Mouse (Mus musculus) left cerebral cortex, postnatal 14 days (tissue): ENCODE measurements around the gene Gk5. TPM values are rescaled to one million over a fixed set of nuclear protein-coding genes. Genes with fewer than 3 reads are reported as not detected.
"Not testable (repeated sequence)": the region's sequence is repeated elsewhere in the genome, so short reads cannot be mapped to it uniquely, and the experiment has no call there.

Experiments used
- DNase-seq, 2 experiments: peaks; one replicate each; pipeline ENCODE4 v3.0.0; 2021 to 2022; ENCODE audit warnings: low spot score in 2 of 2, mixed read lengths in 1 of 2
- intact Hi-C: fragments of 180-260 bp; cut with DNase I; formaldehyde crosslinking; loops from one replicate; pipeline ENCODE4 v1.15.1; 2025
- total RNA-seq, 2 experiments: library from RNA; stranded (reverse); gene quantifications; 2 replicates each; pipeline ENCODE4 v1.2.3; 2021

Gk5 gene
- total RNA-seq, 2 experiments from 2014 or later = 4.3 to 5.2 TPM

DNA sequence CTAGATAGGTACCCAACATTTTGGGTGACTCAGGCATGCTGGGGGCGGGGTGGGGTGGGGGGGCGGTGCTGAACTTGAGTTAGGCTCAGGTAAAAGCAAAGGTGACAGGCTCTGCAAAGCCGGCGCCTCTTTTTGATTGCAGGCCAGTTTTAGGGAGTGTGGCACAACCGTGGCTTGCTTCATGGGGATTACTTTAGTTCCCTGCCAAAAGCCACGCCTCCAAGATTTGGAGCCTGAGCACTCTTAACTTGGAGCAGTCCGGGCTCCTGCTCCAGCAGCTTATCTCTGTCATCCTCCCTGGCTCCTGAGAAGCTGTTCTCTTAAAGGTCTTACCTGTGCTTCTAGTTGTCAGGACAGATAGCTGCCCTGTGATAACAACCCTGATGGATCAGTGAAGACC lies 21.8 kb downstream of the Gk5 start:
- DNase-seq = no peak
- intact Hi-C loops = no loop called here

DNA sequence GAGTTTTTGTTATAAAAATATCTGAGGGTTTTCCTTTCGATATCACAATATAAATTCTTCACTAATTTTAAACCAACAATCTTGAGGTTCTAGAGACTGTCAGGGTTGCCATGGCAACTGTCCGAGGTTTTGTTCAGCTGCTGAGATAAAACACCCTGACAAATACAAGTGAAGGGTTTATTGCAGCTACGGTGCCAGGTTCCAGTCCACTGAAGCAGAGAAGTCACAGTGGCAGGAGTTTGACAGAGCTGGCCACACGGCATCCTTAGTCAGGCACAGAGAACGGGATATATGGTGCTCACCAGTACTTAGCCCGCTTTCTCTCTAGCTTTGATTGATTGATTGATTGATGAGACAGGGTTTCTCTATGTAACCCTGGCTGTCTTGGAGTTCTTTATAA lies 23.3 kb downstream of the Gk5 start:
- DNase-seq = no peak
- intact Hi-C loops = no loop called here

DNA sequence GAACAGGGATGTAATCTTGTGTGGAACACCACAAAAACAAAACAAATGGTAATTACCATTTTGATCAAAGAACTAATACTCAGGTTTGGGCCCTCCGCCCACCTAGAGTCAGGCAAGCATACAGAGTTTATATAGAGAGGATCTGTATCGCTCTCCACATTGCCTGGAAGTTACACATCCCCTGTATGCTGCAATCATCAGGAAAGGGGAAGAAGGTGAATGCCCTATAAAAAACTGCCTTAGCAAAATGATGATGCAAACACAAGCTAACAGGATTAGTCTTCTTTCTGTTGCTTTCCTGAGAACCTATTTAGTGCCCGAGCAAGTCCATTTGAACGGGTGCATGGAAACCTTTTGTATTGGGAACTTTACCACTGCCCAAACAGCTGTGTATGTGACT lies 24.5 kb downstream of the Gk5 start:
- DNase-seq = no peak
- intact Hi-C loops = no loop called here

DNA sequence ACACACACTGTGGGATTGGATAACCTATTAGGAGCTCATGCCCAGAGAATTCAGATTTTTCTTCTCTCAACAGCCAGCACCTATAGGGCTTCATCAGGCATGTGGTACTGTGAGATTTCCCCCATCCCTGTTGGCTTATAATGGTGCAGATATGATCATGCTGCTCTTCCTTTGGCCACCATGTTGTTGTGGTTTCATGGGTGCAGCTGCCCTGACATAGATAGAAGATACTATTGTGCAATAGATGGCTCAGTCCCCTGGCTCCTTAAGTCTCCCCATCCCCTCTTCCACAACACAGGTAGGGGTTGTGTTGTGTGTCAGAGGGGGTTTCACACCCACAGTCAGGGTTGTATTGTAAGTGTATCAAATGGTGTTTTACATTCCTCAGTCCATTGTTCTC lies 25.7 kb downstream of the Gk5 start:
- intact Hi-C loops = no loop called here
- DNase-seq = no peak

DNA sequence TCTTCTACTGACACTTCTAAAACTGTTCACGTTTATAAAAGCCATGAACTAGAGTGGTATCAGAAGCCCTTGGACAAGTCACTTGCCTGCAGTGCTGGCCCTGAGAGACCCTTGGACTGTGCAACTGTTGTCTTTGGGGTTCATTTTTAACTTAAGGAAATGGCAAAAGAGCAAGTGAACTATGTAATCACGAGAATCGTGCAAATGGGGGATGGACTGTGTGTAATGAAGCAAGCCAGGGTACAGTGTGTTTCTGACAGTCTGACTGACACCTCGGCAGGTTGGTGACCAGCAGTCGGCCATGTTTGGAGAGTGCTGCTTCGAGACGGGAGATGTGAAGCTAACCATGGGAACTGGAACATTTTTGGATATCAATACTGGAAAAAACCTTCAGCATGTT lies 33.6 kb downstream of the Gk5 start:
- intact Hi-C loops = no loop called here

DNA sequence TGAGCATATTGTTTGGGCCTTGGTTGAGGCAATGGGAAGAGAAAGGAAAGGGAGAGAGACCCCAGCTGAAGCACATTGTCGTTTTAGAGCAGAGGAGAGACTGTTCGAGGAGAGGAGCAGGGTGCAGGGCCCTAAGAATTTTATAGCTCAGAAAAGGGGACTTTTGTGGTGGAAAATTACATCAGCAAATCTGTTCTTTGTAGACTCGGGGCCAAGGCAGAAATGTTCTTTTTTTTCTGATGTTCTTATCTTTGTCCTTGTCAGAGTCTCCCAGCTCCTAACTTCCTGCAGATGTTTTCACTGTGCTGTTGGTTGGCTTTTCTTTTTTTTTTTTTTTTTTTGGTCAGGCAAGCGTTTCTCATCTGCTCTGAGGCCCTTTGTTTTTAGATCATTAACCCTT lies 39.3 kb downstream of the Gk5 start:
- no peak for DNase-seq
- intact Hi-C loops = no loop called here

More for the DNA sequence above, 33.6 kb downstream of the Gk5 start:
- no peak for DNase-seq

DNA sequence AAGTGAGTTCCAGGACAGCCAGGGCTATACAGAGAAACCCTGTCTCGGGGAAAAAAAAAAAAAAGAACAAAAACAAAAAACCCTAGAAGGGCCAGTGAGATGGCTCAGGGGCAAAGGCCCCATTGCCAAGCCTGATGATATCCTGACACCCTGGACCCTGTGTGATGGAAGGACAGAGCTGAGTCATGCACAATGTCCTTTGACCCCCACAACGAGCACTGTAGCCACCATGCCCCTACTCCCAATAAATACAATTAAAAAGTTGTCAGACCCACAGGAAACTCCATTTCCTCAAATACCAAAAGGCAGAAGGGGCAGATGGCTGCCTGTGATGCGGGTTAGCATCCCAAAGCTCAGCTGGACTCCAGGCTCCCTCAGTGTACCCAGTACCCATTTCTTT lies 39.9 kb downstream of the Gk5 start:
- no peak for DNase-seq
- intact Hi-C loops = no loop called here

DNA sequence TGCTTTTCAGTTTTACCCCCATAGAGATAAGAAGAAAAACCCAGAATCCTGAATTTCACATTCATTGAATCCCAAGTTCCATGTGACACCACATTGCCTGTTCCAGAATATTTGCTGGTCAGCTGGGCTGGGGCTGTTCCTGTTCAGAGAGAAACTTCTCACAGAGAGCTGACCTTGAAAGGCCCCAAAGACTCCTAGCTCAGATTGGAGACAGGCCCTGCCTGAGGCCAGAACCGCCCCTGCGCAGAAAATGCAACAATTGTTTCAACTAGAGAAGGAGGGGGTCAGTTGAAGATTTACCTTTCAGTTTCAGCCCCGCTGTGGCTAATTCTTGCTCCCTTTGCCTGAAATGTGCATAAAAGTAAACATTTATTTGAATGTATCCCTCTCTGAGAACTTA lies 41.6 kb downstream of the Gk5 start:
- intact Hi-C loops = no loop called here
- no peak for DNase-seq

DNA sequence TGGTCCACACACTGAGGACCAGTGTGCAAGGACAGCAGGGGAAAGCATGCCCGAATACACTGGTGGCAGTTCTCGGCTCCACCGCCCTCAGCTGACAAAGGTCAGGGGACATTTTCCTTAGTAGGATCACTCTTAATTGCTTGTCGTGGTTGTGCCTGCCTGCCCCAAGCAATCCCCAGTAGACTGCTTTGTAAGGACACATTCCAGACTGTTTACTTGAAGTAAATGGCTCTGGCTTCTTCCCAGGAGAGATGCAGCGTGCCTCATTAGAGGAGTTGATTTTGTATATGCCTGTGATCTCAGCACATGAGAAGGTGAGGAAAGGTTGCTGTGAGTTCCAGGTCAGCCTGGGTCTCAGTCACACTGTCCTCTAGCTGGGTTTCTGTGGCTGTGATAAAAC lies 43.3 kb downstream of the Gk5 start:
- no peak for DNase-seq
- intact Hi-C loops = no loop called here

DNA sequence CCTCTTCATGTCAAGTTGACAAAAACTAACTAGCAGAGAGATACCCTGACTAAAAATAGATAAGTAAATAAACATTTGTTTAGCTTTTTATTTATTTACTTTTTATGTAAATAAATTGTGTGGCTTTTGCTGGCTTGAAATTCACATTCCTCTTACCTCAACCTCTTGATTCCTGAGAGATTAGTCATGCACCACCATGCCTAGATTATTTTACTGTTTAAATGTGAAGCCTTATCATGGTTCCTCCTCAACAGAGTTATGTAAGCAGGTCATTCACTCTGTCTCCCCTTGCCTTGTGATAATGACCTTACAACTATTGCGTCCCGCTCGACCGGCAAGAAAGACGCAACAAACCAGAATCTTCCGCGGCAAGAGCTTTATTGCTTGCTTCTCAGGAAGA lies 44.3 kb downstream of the Gk5 start:
- intact Hi-C loops = no loop called here
- no peak for DNase-seq

DNA sequence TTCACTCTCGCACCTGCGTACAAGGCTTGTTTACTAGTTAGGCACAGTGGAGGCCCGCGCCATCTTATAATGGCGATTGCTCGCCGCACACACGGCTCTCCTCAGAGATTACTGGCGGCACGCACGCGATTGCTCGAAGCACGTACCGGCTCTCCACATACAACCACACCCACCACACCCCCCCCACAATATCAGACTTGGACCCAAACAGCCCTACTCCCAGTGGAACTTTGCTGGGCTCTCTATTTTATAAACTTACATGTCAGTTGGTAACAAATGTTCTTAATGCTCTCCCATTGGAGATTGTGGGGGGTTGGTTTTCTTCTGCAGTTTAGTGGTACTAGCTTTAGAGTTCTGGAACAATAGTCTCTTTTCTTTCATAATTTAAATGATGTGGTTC lies 44.8 kb downstream of the Gk5 start:
- DNase-seq, intact Hi-C loops: not testable (repeated sequence)

DNA sequence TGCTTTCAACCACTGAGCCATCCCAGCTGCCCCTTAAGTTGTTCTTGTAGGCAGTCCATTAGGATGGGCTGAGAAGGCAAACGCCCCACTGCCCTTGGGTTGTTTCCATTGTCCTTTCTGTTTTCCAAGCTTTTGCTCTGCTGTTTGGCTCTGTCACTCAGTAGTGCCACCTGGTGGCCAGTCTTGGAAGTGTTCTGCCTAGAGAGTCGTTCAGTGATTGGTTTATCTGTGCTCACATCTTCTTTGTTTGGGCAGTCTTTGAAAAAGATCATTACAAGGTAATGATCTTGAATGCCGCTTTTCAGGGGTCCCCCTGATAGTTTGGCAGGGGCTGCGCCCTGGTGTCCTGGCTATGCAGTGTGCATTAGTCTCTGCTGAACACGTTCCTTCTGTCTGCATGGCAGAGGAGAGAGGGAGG lies 48.0 kb downstream of the Gk5 start:
- intact Hi-C loops = no loop called here
- peak; percentile 55 to 76 for DNase-seq

DNA sequence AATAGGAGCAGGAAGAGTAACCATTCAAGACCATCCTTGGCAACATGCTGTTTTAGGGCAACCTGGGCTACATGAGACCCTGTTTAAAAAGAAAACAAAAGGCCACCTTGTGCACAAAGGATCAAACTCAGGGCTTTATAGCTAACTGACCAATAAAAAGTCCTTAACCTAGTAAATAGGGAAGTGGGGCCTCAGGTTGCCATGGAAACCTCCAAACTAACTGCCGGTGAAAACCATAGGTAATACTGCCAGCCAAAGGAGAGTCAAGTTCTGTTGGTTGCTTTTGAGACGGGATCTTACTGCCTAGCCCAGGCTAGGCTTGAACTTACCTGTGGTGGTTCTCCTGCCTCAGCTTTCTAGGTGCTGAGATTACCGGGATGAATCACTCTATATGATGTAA lies 51.4 kb downstream of the Gk5 start:
- DNase-seq = no peak
- intact Hi-C loops = no loop called here

DNA sequence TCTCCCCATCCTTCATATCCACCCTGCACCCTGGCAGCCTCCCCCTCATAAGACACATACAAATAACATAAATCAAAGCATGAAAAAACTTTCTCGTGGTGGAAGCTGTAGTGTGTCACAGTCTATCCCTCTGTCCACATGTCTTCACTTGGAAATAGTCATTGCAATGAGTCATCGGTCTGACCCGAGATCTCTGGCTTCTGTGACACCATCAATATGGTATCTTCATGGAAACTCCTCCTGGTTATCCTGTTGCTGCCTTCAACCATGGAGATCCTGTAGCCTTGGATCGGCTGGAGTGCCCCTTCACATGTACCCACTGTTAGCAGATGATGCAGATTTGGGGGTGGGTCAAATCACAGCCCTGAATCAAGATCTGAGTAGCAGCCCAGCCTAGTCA lies 65.7 kb downstream of the Gk5 start:
- intact Hi-C loops = no loop called here
- DNase-seq = no peak

DNA sequence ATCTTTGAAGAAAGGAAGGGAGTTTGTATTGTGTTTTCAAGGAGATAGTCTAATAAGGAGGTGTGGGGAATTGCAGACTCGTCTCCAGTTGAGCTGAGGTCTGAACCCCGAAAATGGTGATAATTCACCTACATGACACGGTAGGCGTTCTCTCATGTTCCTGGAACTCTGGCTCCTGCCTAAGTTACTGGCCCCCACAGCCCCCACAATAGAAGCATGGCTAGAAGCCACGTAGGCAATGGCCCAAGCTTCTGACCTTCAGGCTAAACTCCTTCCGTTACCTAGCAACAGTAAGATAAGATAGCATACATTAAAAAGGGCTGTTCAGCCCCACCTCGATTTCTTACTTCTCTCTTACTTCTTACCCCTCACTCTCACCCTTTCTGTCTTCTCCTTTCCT lies 67.5 kb downstream of the Gk5 start:
- intact Hi-C loops = no loop called here
- no peak for DNase-seq

DNA sequence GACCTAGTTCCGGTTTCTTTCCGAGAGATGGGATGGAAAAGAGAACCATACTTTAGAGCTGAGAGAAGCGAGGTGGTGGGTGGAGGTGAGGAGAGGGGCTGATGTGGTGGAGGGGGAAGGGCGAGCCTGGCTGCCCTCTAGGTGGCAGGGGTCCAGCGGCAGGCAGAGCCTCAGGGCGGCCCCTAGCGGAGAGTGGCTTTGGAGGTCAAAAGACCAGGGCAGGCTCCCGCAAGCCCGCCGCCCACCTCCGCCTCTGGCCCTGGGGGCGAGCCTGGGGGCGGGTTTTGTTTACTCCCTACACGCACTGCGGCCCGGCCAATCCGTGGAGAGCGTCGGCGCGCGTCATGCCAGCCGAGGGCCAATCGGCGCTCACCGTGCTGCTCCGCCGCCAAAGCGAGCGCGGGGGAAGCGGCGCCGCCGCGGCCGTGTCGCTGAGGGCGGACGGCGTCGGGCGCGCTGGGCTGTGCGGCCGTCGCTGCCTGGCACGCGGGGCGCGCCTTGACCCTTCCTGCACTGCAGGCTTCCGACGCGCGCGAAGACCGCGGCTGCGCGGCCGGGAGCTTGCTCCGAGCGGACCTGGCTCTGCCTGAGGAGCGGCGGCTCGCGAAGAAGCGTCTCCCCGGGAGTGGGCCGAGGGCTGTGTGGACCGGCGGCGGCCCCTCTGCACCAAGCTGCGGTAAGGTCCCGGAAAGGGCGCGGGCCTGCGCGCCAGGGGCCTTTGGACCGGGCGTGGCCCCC lies 76.9 kb downstream of the Gk5 start, which contains the start of gene Tfdp2:
Tfdp2 (plus strand) TSS at position 391 of the 738 bp plus-strand sequence.
- intact Hi-C loops = no loop called here
- DNase-seq = peak; percentile 80 to 89

DNA sequence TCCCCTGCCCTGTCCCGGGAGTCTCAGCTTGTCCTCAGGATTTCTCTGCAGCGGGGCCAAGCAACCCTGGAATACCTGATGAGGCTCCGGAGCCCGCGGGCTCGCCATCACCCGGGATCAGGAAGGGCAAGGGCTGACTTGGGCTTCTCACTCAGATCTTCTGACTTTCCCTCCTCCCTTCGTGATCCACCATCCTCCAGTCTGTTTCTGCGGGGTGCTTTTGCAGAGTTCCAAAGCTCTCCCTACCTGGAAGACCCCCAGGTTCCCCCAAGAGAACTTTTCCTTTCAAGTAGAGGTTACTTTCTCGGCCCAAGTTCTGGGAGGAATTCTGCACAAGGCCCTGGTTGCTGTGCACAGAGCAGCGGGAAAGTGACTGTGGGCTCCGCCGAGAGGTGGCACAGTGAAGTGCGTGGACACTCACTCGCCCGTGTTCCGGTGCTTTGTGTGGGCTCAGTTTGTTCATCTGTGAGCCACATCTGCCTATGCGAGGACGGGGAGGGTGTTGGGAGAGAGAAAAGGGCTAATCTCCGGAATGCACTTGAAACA lies 77.5 kb downstream of the Gk5 start:
- intact Hi-C loops = no loop called here
- peak; percentile 43 to 55 for DNase-seq

DNA sequence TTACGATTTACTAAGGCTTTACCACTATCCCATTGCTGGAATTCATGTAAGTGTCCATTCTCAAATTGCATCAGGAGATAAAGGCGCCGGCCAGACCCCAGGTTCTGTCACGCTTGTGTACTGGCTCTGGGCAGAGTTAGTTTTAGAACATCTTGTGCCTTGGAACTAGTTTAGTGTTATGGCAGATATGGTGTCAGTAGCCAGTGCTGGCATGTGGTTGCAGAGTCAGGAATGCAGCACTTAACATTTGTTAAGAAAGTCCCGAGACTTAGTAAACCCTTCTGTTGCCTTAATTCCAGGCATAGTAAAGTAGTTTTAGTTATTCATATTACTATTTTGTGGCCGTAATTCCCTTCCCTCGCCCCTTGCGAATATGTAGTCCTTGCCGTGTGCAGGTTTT lies 78.6 kb downstream of the Gk5 start:
- intact Hi-C loops = no loop called here

DNA sequence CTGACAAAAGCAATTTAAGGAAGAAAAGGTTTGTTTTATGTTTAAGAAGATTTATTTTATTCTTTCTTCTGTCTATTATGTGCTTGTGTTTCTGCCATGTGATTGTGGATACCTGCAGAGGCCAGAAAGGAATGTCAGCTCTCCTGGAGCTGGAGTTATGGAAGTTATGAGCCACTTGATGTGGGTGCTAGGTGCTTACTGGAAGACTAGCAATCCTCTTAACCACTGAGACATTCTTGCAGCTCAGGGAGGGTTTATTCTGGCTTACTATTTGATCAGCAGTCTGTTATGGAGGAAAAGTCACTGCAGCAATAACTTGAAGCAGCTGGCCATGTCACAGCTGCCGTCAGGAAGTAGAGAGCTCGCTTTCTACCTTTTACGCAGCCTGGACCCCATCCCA lies 84.5 kb downstream of the Gk5 start:
- DNase-seq = no peak
- intact Hi-C loops = no loop called here

More for the DNA sequence above, 78.6 kb downstream of the Gk5 start:
- DNase-seq = no peak

DNA sequence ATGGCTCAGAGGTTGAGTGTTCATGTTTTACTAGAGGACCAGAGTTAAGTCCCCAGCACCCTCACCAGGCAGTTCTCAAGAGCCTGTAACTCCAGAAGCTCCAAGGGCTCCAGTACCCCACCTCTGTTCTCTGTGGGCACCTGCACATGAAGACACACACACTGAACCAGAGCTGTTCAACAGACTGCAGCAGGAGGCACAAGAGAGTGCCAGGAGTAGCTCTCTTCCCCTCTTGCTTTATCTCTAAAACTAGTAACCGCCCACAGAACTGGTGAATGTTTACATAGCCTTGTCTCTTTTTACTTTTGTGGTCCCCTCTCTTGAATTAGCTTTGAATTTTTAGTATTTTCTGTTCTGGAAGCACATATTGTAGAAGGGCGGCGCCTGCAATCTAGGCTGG lies 88.3 kb downstream of the Gk5 start:
- DNase-seq = no peak
- intact Hi-C loops = no loop called here

DNA sequence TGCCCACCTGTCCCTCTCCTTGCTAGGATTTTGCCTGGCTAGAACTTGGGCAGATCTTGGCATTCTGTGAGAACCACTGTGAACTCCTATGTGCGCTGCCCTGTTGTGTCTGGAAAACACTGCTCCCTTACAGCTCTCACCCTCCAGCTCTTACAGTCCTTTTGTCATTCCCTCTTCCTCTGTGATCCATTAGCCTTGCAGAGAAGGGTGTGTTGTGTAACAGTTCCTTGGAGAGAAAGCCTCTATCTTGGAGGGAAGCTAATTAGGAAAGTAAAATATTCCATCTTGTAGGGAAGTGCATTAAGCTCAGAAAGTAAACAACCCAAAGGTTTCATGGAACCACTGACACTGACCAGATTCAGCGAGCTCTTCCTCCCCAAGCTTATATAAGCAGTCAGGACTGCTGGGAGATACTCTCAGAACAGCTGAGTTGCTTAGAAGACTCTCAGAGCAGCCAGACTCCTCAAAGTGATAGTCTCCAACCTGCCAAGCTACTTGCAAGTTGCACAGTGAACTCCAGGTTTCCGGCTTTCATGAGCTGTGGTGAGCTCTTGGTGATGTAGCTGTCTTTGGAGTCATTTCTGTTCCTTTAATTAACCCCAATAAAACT lies 94.0 kb downstream of the Gk5 start:
- intact Hi-C loops = no loop called here
- DNase-seq = no peak
